Mouse (Mus musculus): Measurements from ENCODE around the gene Olfr397. TPM values are rescaled to one million over a fixed set of nuclear protein-coding genes. Genes with fewer than 3 reads are reported as not detected.

Olfr397 gene
- total and polyA plus RNA-seq, 3 experiments: not detected

Other genes with a start within 250 kb of the Olfr397 start
- not detected in 2 replicates for gene Olfr389, start 180.1 kb upstream of the Olfr397 start, total RNA-seq (2012; rRNA removed)
- not detected for gene Olfr389, start 180.1 kb upstream of the Olfr397 start, polyA plus RNA-seq (2012; ENCODE audit: insufficient read depth in 1 of 2, insufficient read length in 2 of 2, low read depth in 1 of 2, low replicate concordance in 2 of 2, missing spikeins in 1 of 2)
- not detected in 2 replicates for gene Olfr390, start 177.9 kb upstream of the Olfr397 start, total RNA-seq (2012; rRNA removed)
- not detected for gene Olfr390, start 177.9 kb upstream of the Olfr397 start, polyA plus RNA-seq (2012; ENCODE audit: insufficient read depth in 1 of 2, insufficient read length in 2 of 2, low read depth in 1 of 2, low replicate concordance in 2 of 2, missing spikeins in 1 of 2)
- not detected in 2 replicates for gene Olfr391-ps, start 157.8 kb upstream of the Olfr397 start, total RNA-seq (2012; rRNA removed)
- gene Olfr391-ps, start 157.8 kb upstream of the Olfr397 start, polyA plus RNA-seq (2012; ENCODE audit: insufficient read depth in 1 of 2, insufficient read length in 2 of 2, low read depth in 1 of 2, low replicate concordance in 2 of 2, missing spikeins in 1 of 2): not detected
- gene Olfr392, start 143.8 kb upstream of the Olfr397 start, total RNA-seq (2012; rRNA removed): not detected in 2 replicates
- gene Olfr392, start 143.8 kb upstream of the Olfr397 start, polyA plus RNA-seq (2012; ENCODE audit: insufficient read depth in 1 of 2, insufficient read length in 2 of 2, low read depth in 1 of 2, low replicate concordance in 2 of 2, missing spikeins in 1 of 2): not detected
- not detected in 2 replicates for gene Olfr393, start 109.4 kb upstream of the Olfr397 start, total RNA-seq (2012; rRNA removed)
- gene Olfr393, start 109.4 kb upstream of the Olfr397 start, polyA plus RNA-seq (2012; ENCODE audit: insufficient read depth in 1 of 2, insufficient read length in 2 of 2, low read depth in 1 of 2, low replicate concordance in 2 of 2, missing spikeins in 1 of 2): not detected
- gene Olfr394, start 70.0 kb upstream of the Olfr397 start, total RNA-seq (2012; rRNA removed): not detected in 2 replicates
- not detected for gene Olfr394, start 70.0 kb upstream of the Olfr397 start, polyA plus RNA-seq (2012; ENCODE audit: insufficient read depth in 1 of 2, insufficient read length in 2 of 2, low read depth in 1 of 2, low replicate concordance in 2 of 2, missing spikeins in 1 of 2)
- gene Olfr395, start 51.5 kb upstream of the Olfr397 start, total RNA-seq (2012; rRNA removed): not detected in 2 replicates
- gene Olfr395, start 51.5 kb upstream of the Olfr397 start, polyA plus RNA-seq (2012; ENCODE audit: insufficient read depth in 1 of 2, insufficient read length in 2 of 2, low read depth in 1 of 2, low replicate concordance in 2 of 2, missing spikeins in 1 of 2): not detected
- gene Olfr23, start 24.1 kb upstream of the Olfr397 start, total RNA-seq (2012; rRNA removed): not detected in 2 replicates
- not detected for gene Olfr23, start 24.1 kb upstream of the Olfr397 start, polyA plus RNA-seq (2012; ENCODE audit: insufficient read depth in 1 of 2, insufficient read length in 2 of 2, low read depth in 1 of 2, low replicate concordance in 2 of 2, missing spikeins in 1 of 2)
- gene Olfr398, start 29.6 kb downstream of the Olfr397 start, total RNA-seq (2012; rRNA removed): not detected in 2 replicates
- gene Olfr398, start 29.6 kb downstream of the Olfr397 start, polyA plus RNA-seq (2012; ENCODE audit: insufficient read depth in 1 of 2, insufficient read length in 2 of 2, low read depth in 1 of 2, low replicate concordance in 2 of 2, missing spikeins in 1 of 2): not detected
- gene Olfr139, start 95.7 kb downstream of the Olfr397 start, total RNA-seq (2012; rRNA removed): not detected in 2 replicates
- gene Olfr139, start 95.7 kb downstream of the Olfr397 start, polyA plus RNA-seq (2012; ENCODE audit: insufficient read depth in 1 of 2, insufficient read length in 2 of 2, low read depth in 1 of 2, low replicate concordance in 2 of 2, missing spikeins in 1 of 2): not detected
- gene Olfr399, start 95.8 kb downstream of the Olfr397 start, total RNA-seq (2012; rRNA removed): not detected in 2 replicates
- gene Olfr399, start 95.8 kb downstream of the Olfr397 start, polyA plus RNA-seq (2012; ENCODE audit: insufficient read depth in 1 of 2, insufficient read length in 2 of 2, low read depth in 1 of 2, low replicate concordance in 2 of 2, missing spikeins in 1 of 2): not detected
- not detected in 2 replicates for gene Zfp616, start 109.1 kb downstream of the Olfr397 start, total RNA-seq (2012; rRNA removed)
- gene Zfp616, start 109.1 kb downstream of the Olfr397 start, polyA plus RNA-seq (2012; ENCODE audit: insufficient read depth in 1 of 2, insufficient read length in 2 of 2, low read depth in 1 of 2, low replicate concordance in 2 of 2, missing spikeins in 1 of 2): not detected
- not detected in 2 replicates for gene Olfr401, start 152.9 kb downstream of the Olfr397 start, total RNA-seq (2012; rRNA removed)
- not detected for gene Olfr401, start 152.9 kb downstream of the Olfr397 start, polyA plus RNA-seq (2012; ENCODE audit: insufficient read depth in 1 of 2, insufficient read length in 2 of 2, low read depth in 1 of 2, low replicate concordance in 2 of 2, missing spikeins in 1 of 2)
- gene Olfr402, start 192.7 kb downstream of the Olfr397 start, total RNA-seq (2012; rRNA removed): not detected in 2 replicates
- gene Olfr402, start 192.7 kb downstream of the Olfr397 start, polyA plus RNA-seq (2012; ENCODE audit: insufficient read depth in 1 of 2, insufficient read length in 2 of 2, low read depth in 1 of 2, low replicate concordance in 2 of 2, missing spikeins in 1 of 2): not detected
- not detected in 2 replicates for gene Olfr403, start 225.4 kb downstream of the Olfr397 start, total RNA-seq (2012; rRNA removed)
- not detected for gene Olfr403, start 225.4 kb downstream of the Olfr397 start, polyA plus RNA-seq (2012; ENCODE audit: insufficient read depth in 1 of 2, insufficient read length in 2 of 2, low read depth in 1 of 2, low replicate concordance in 2 of 2, missing spikeins in 1 of 2)